In the genomic region with DNA sequence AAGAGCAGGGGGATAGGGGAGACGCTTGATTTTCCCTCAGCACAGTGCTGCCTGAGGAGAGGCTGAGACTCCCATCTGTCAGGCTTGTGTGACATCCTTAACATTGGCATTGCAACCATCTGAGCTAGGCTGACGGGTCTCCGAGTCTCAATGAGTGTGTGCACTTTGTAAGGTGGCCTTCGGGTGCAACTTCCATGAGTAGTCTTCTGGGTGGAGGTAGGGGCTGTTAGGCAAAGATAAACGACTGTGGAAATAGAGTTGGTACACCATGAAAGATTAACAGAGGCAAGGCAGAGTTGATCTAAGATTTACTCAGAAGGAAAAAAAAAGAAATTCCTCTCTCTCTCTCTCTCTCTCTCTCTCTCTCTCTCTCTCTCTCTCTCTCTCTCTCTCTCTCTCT, we compare ENCODE assay signal across 23 mouse cellular contexts.
"Had no signal": no experiment of that assay in that cellular context is flagged by ENCODE, and none has a peak within 500 bp of the region (broad histone marks: within the 10 kb centered on the region; RNA-seq: fewer than 3 reads in every experiment).

No protein-coding gene starts in this region.

- H3K27ac ChIP-seq: heart, adult 2 months; heart, embryonic 13.5 days; heart, embryonic 15.5 days; hindbrain, embryonic 13.5 days; hindbrain, embryonic 15.5 days; hindbrain, postnatal 0 days; kidney, embryonic 15.5 days; kidney, postnatal 0 days; limb, embryonic 10.5 days; limb, embryonic 12.5 days had no signal

- H3K4me3 ChIP-seq: heart, adult 2 months; heart, embryonic 13.5 days; heart, embryonic 15.5 days; hindbrain, embryonic 13.5 days; hindbrain, embryonic 15.5 days; kidney, embryonic 15.5 days; limb, embryonic 10.5 days; limb, embryonic 12.5 days had no signal

- H3K4me2 ChIP-seq: heart, embryonic 11.5 days; heart, embryonic 13.5 days; heart, embryonic 15.5 days; hindbrain, embryonic 13.5 days; hindbrain, embryonic 15.5 days; kidney, embryonic 15.5 days; limb, embryonic 12.5 days had no signal

- H3K27me3 ChIP-seq: heart, embryonic 13.5 days; heart, embryonic 15.5 days; hindbrain, embryonic 13.5 days; hindbrain, embryonic 15.5 days; limb, embryonic 12.5 days had no signal

- H3K4me1 ChIP-seq: heart, embryonic 13.5 days; heart, embryonic 15.5 days; hindbrain, embryonic 15.5 days; kidney, embryonic 15.5 days had no signal

- ATAC-seq: hindbrain, postnatal 0 days; intestine, embryonic 16.5 days had no signal

- DNase-seq: gastrocnemius, postnatal 14 days; gastrocnemius, postnatal 36 days; heart, adult 2 months; heart, postnatal 14 days; heart, postnatal 36 days; kidney, adult 11 months; kidney, adult 2 months; kidney, adult 9 months; kidney, postnatal 14 days; kidney, postnatal 36 days; layer of hippocampus, adult 9-11 months; layer of hippocampus, postnatal 36 days had no signal

- H3K9ac ChIP-seq: heart, embryonic 13.5 days; heart, embryonic 15.5 days; hindbrain, embryonic 13.5 days; hindbrain, embryonic 15.5 days; kidney, embryonic 15.5 days; limb, embryonic 12.5 days had no signal

- H3K9me3 ChIP-seq: heart, embryonic 13.5 days; heart, embryonic 15.5 days; hindbrain, embryonic 13.5 days; hindbrain, embryonic 15.5 days; kidney, embryonic 15.5 days; limb, embryonic 10.5 days; limb, embryonic 12.5 days had no signal

- H3K36me3 ChIP-seq: heart, embryonic 13.5 days; heart, embryonic 15.5 days; hindbrain, embryonic 13.5 days; hindbrain, embryonic 15.5 days; kidney, embryonic 15.5 days; limb, embryonic 10.5 days; limb, embryonic 12.5 days had no signal
